Mouse (Mus musculus) ovary, postnatal 10 days (tissue): ENCODE results near the gene Ccdc160.
A peak's percentile ranks its signal among the peaks of the same experiment; 100 is the strongest.

ENCODE experiments used
- DNase-seq: peaks from one replicate; pipeline ENCODE4 v3.0.0; 2022; ENCODE audit warnings: low spot score

The Ccdc160 gene

GRCm38 (mm10) chrX:52790980-52791593 lies at the start of gene Ccdc160:
TSS of gene Ccdc160 (plus strand) at chrX:52791200.
- peak; percentile 11 for DNase-seq

- DNase-seq: no peak
Observed at GRCm38 (mm10) chrX:52743781-52744180, 47.2 kb upstream of the Ccdc160 start.

GRCm38 (mm10) chrX:52744201-52745051 lies 46.6 kb upstream of the Ccdc160 start:
- DNase-seq: no peak

DNA sequence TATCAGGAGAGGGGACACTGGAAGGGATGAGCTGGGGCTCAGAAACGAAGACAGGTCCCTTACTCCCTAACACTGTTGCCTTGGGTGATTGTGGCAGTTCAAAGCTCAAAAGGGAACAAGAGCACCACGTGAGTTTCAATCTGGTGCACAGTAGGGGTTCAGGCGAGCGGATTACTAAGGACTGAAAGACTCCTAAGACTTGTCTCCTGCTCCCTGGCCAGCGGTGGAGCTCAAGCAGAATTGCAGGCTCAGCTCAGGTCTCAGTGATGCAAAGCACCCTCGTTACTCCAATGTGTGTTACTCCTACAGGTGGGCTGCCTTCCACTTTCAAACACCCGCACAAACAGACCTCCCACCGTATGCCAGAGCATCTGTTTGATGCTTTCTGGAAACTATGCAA lies 45.5 kb upstream of the Ccdc160 start:
- DNase-seq: no peak

GRCm38 (mm10) chrX:52745917-52746316 lies 45.1 kb upstream of the Ccdc160 start:
- DNase-seq: no peak

DNA sequence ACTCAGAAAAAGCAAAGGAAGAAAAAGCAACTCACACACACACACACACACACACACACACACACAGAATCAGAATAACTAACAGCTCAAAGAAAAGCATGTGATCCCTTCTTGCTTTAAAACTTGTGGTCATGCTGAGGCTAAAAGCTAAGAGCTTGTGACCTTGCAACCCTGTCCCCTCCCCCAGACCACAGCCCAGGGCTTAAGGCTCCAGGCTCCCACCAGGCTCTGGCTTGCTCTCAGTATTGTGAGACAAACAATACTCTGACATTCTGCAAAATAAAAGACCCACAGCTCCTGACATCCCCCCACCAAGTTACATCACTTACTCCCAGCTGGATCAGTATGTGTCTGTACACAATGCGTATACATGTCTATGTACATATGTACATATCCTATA lies 44.2 kb upstream of the Ccdc160 start:
- no peak for DNase-seq

GRCm38 (mm10) chrX:52753491-52754085 lies 37.4 kb upstream of the Ccdc160 start:
- no peak for DNase-seq

DNA sequence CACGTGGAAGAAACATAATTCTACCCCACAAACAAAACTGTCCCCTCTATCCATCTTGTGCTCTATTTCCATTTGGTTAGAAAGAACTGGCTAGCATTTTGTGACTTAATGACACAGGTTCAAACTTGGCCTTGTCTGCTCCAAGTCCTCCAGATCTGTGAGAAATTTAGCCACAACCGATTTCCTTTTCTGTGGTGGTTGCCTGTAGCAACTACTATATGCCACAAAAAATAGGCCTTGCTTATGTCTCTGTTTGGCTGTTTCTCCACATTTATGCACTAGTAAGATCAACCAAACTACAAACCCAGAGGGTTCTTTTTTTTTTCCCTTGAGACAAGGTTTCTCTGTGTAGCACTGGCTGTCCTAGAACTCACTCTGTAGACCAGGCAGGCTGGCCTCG lies 33.8 kb upstream of the Ccdc160 start:
- DNase-seq: no peak

- no peak for DNase-seq
Observed at GRCm38 (mm10) chrX:52759232-52759631, 31.8 kb upstream of the Ccdc160 start.

DNA sequence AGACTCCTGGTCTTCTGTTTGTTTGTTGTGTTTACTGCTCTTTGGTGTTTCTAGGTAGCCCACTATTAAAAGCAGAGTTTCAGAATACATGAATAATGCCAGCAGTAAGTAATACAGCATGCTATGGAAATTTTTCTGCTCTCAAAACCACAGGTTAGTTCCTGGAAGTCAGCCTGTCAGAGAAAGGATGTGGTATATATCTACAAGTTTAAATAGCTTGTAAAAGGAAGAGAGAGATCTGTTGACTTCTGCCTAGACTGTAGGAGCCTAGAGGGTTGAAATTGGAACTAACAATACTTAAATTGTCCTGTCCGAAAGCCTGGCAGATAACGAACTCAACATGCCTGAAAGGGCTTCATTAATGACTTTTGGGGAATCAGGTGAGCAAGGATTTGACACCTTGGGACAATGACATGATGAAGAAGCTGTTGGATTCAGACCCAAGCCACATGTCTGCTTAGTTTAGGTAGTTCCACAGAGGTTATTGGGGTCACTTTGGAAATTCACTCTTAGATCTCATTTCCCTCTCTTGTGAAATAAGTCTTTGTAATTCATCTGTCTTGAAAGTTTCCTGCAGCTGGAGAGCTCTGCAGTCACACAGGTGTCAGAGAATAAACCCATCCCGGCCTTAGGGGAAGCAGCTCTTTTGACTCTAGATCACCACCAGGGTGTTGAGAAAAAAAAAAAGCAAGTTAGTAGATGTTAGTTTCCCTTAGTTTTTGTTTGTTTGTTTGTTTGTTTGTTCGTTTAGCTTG lies 30.6 kb upstream of the Ccdc160 start:
- no peak for DNase-seq

DNA sequence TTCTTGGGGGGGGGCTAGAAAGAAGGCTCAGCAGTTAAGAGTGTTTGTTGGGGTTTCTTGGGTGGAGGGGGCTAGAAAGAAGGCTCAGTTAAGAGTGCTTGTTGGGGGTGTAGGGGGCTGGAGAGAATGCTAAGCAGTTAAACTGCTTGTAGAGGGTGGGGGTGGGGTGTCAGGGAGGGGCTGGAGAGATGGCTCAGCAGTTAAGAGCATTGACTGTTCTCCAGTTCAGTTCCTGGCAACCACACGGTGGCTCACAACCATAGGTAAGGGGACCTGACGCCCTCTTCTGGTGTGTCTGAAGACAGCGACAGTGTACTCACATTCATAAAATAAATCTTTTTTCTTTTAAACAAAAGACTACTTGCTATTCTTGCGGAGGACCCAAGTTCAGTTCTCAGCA lies 28.8 kb upstream of the Ccdc160 start:
- no peak for DNase-seq

DNA sequence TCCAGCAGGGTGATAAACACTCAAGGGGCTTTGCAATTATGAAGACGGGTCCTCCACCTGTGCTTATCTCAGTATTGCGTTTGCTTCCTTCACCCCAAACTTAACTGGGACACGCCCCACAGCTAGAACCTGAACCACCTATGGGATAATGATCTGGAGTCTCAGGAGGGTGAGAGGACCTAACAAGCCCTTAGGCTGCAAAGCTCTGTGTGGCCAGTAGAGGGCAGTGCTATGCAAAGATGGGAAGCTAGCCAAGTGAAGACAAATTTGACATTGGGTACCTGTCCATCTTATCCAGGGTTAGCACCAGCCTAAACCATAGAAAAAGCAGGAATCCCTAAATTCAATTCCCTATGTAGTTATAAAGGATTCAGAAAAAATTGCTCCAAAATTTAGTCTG lies 15.0 kb upstream of the Ccdc160 start:
- DNase-seq: no peak

- no peak for DNase-seq
Observed at GRCm38 (mm10) chrX:52777671-52778070, 13.3 kb upstream of the Ccdc160 start.

GRCm38 (mm10) chrX:52783898-52784297 lies 7.1 kb upstream of the Ccdc160 start:
- no peak for DNase-seq

- DNase-seq: no peak
Observed at GRCm38 (mm10) chrX:52791944-52792719, 1.1 kb downstream of the Ccdc160 start.

DNA sequence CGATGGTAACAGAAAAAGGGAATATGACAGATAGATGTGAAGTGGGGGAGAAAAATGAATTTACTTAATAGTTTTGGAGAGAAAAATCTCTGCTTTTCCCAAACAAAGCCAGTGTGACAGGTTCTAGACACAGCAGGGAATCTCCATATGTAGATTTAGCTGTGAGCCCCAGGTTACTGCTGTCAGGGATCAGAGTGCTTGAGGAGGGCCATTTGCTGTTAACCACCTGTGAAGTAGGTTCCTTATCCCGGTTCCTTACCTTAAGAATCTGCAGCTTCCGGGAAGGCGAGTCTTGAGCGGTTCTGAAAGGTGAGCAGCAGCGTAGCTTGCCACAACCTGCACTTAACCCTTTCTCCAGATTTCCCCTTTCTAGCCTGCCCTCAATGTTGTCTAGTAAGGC lies 1.9 kb downstream of the Ccdc160 start:
- no peak for DNase-seq

GRCm38 (mm10) chrX:52795816-52796215 lies 4.8 kb downstream of the Ccdc160 start:
- DNase-seq: no peak

DNA sequence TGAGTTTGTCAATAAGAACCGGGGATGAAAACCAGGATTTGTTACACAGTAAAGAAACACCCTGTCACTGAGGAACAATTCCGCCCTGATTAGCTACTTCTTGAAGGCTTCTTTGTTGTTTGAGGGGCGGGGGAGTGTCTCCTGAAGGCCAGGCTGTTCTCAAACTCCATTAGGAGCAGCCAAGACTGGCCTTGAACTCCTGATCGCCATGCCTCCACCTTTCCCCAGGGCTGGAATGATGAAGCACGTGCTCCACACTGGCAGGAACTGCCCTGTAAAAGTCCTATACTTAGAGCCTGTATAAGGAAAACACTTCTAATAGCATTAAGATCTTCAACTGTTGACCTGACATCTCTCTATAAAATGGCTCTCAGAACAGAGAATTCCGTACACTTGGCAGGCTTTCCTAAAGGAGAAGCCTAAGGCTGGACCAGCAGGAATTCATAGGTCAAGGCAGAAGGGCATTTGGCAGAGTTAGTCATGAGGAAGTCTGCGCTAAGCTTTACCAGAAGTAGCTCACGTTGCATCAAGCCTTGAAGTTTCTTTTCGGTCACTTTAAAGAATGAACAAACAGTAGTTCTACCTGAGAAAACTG lies 6.1 kb downstream of the Ccdc160 start:
- DNase-seq: no peak

DNA sequence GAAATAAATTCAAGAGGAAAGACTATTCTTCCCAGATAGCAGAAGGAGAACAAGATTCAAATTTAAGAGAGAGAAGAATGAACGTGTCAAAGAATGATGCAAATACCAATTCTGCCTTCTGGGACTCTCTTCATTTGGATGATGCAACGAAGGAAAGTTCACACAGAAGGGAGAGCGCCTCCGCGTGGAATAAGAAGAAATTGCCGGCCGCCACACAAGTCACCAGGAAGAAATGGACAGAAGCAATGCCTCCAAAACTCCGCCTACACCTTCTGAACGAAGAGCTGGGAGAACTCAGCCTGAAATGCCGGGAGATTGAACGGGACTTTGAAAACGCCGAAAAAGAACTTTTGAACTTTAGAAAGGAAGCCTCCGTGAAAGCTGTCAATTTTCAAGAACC lies 7.3 kb downstream of the Ccdc160 start:
- no peak for DNase-seq

GRCm38 (mm10) chrX:52799566-52799965 lies 8.6 kb downstream of the Ccdc160 start:
- DNase-seq: no peak

DNA sequence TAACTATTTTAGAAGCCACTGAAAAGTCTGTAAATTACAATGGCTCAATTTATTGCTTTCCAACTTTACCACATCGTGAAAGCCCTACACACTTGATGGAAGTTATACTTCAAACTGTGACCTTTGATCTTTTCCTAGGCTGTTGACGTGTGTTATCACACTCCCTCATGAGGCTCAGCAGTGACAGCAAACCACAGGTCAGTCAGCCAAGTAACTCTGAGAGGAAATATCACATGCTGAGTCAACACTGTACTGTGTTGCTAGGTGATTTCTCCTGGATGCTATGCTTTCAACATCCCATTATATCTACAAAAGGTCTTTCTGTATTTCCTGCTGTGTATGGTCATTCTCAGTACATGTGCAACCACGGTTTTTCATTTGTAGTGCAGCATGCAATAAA lies 28.3 kb downstream of the Ccdc160 start:
- no peak for DNase-seq
